Mouse (Mus musculus): Measurements from ENCODE around the gene Trpm7. TPM values are rescaled to one million over a fixed set of nuclear protein-coding genes. Genes with fewer than 3 reads are reported as not detected.
"Not testable (repeated sequence)": the region's sequence is repeated elsewhere in the genome, so short reads cannot be mapped to it uniquely, and the experiment has no call there.

Trpm7 gene
- 39.7 and 40.7 TPM in 2 replicates for polyA plus RNA-seq (2016; fragmentation: Nextera tagmentation; extraction: Ambion mirVana)

GRCm38 (mm10) chr2:126875871-126876796 lies at the start of gene Trpm7:
Trpm7 (minus strand) TSS chr2:126876230.
- DNase-seq (ENCODE audit: low spot score), result peak; percentile 91
- peak within 1 kb of the TSS; percentile 95 for H3K27ac ChIP-seq (replicated peaks)
- under 1% methylated on average over 81 of the region's 81 CpGs for WGBS
- no peaks in the 10 kb centered on the region for H3K9me3 ChIP-seq (replicated peaks)
- H3K27me3 ChIP-seq (ENCODE audit: low read depth, poor library complexity, severe bottlenecking), result no peaks in the 10 kb centered on the region
- peak within 1 kb of the TSS; percentile 95 for H3K4me3 ChIP-seq
- H3K36me3 ChIP-seq, result no peaks in the 10 kb centered on the region
- H3K4me1 ChIP-seq, result peaks cover 22% of the 10 kb centered on the region

DNA sequence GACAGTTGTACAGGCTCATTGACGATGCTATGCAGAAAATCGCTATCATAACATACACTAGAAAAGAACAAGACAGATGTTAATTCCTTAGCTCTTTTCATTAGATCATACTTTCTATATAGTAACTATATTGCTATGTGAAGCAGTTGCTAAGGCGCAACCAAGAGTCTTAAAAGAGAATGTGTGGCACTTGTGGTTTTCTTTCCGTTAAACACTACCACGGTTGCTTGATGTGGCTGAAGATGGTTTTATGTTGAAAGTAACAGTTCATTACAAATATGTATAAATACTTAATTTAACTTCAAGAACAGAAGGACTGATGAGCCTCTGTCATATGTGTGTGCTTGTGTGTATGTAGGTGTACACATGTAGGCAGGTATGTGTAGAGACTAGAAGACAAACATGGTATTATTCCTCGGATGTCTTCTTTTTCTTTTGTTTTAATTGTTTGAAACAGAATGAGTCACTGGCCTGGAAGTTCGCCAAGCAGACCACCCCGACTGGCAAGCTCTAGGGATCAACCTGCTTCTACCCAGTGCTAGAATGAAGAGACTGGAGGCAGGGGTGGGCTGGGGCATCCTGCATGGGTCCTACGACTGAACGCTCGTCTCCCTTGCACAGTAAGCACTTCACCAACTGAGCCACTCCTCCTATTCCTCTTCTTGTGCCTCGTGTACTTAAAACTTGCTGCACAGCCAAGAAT lies 44.5 kb upstream of the Trpm7 start:
- no peak overlapping the region for H3K4me3 ChIP-seq
- WGBS, result 94% methylated on average over 12 of the region's 12 CpGs
- H3K27me3 ChIP-seq (ENCODE audit: low read depth, poor library complexity, severe bottlenecking), result no peaks in the 10 kb centered on the region
- H3K4me1 ChIP-seq, result no peaks in the 10 kb centered on the region
- H3K27ac ChIP-seq (replicated peaks), result no peak overlapping the region
- H3K9me3 ChIP-seq (replicated peaks), result no peaks in the 10 kb centered on the region
- no peak for DNase-seq (ENCODE audit: low spot score)
- peaks cover 68% of the 10 kb centered on the region for H3K36me3 ChIP-seq

- no peaks in the 10 kb centered on the region for H3K4me1 ChIP-seq
- no peak overlapping the region for H3K4me3 ChIP-seq
- peaks cover 43% of the 10 kb centered on the region for H3K36me3 ChIP-seq
- DNase-seq (ENCODE audit: low spot score), result no peak
- H3K9me3 ChIP-seq (replicated peaks), result no peaks in the 10 kb centered on the region
- WGBS, result 72% methylated on average over 1 of the region's 1 CpGs
- H3K27me3 ChIP-seq (ENCODE audit: low read depth, poor library complexity, severe bottlenecking), result no peaks in the 10 kb centered on the region
- no peak overlapping the region for H3K27ac ChIP-seq (replicated peaks)
Measured at GRCm38 (mm10) chr2:126916236-126916635, 40.2 kb upstream of the Trpm7 start.

DNA sequence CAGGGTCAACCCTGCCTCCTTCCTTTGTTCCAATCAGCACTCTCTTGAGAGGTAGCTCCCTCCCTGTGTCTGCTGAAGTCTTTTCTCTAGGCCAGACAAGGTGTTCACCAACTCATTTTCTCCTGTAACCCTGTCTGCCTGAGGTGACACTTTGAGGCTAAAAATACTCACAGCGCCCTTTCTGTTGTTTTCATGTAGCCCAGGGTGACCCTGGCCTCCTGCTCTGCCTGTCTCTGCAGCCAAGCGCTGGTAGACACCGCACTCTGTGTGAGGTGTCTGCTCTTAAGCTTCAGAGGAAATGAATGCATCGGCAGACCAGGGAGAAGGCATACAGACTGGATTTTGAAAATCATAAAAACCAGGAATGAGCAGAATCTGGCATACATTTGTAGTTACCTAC lies 38.1 kb upstream of the Trpm7 start:
- no peaks in the 10 kb centered on the region for H3K9me3 ChIP-seq (replicated peaks)
- 54% methylated on average over 4 of the region's 4 CpGs for WGBS
- no peaks in the 10 kb centered on the region for H3K27me3 ChIP-seq (ENCODE audit: low read depth, poor library complexity, severe bottlenecking)
- no peak overlapping the region for H3K4me3 ChIP-seq
- no peak overlapping the region for H3K27ac ChIP-seq (replicated peaks)
- no peak for DNase-seq (ENCODE audit: low spot score)
- H3K4me1 ChIP-seq, result no peaks in the 10 kb centered on the region
- H3K36me3 ChIP-seq, result peaks cover 25% of the 10 kb centered on the region

GRCm38 (mm10) chr2:126904162-126904561 lies 28.1 kb upstream of the Trpm7 start:
- Histone ChIP-seq H3K4me3 (no peak overlapping the region), H3K36me3 (peaks cover 44% of the 10 kb centered on the region), H3K9me3 (replicated peaks) (no peaks in the 10 kb centered on the region), H3K27me3 (ENCODE audit: low read depth, poor library complexity, severe bottlenecking) (no peaks in the 10 kb centered on the region), H3K27ac (replicated peaks) (no peak overlapping the region), H3K4me1 (no peaks in the 10 kb centered on the region)
- WGBS, result 85% methylated on average over 3 of the region's 3 CpGs
- no peak for DNase-seq (ENCODE audit: low spot score)

- Histone ChIP-seq H3K9me3 (replicated peaks) (no peaks in the 10 kb centered on the region), H3K4me3 (no peak overlapping the region), H3K27ac (replicated peaks) (no peak overlapping the region), H3K27me3 (ENCODE audit: low read depth, poor library complexity, severe bottlenecking) (no peaks in the 10 kb centered on the region), H3K36me3 (peaks cover 44% of the 10 kb centered on the region), H3K4me1 (no peaks in the 10 kb centered on the region)
- WGBS, result 91% methylated on average over 9 of the region's 9 CpGs
- DNase-seq (ENCODE audit: low spot score), result no peak
Measured at GRCm38 (mm10) chr2:126897511-126897910, 21.5 kb upstream of the Trpm7 start.

- 92% methylated on average over 6 of the region's 6 CpGs for WGBS
- Histone ChIP-seq H3K4me3 (no peak overlapping the region), H3K27ac (replicated peaks) (no peak overlapping the region), H3K9me3 (replicated peaks) (no peaks in the 10 kb centered on the region), H3K36me3 (peaks cover 41% of the 10 kb centered on the region), H3K27me3 (ENCODE audit: low read depth, poor library complexity, severe bottlenecking) (no peaks in the 10 kb centered on the region), H3K4me1 (no peaks in the 10 kb centered on the region)
- DNase-seq (ENCODE audit: low spot score), result no peak
Measured at GRCm38 (mm10) chr2:126896941-126897340, 20.9 kb upstream of the Trpm7 start.

DNA sequence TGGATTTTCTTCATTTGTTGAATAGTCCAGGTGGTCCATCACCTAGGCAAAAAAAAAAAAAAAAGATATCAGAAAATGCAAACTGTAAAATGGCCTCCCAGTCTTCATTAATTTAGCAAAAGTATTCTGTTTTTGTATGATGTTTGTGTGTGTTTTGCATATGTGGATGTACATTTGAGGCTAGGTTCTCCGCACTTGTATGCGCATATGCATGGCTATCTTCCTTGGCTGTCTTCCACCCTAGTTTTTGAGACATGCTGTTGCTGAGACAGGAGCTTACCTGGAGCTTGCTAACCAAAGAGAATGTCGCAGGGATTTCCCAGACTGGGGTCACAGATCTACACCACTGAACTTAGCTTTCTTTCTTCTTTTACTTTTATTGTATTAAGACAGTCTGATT lies 18.2 kb upstream of the Trpm7 start:
- 94% methylated on average over 3 of the region's 3 CpGs for WGBS
- Histone ChIP-seq H3K9me3 (replicated peaks) (no peaks in the 10 kb centered on the region), H3K27me3 (ENCODE audit: low read depth, poor library complexity, severe bottlenecking) (no peaks in the 10 kb centered on the region), H3K36me3 (peaks cover 18% of the 10 kb centered on the region), H3K4me3 (no peak overlapping the region), H3K4me1 (no peaks in the 10 kb centered on the region), H3K27ac (replicated peaks) (no peak overlapping the region)
- DNase-seq (ENCODE audit: low spot score), result no peak

GRCm38 (mm10) chr2:126892316-126892715 lies 16.3 kb upstream of the Trpm7 start:
- H3K27ac ChIP-seq (replicated peaks), result no peak overlapping the region
- H3K27me3 ChIP-seq (ENCODE audit: low read depth, poor library complexity, severe bottlenecking), result no peaks in the 10 kb centered on the region
- 94% methylated on average over 7 of the region's 7 CpGs for WGBS
- DNase-seq (ENCODE audit: low spot score), result no peak
- H3K4me3 ChIP-seq, result no peak overlapping the region
- H3K9me3 ChIP-seq (replicated peaks), result no peaks in the 10 kb centered on the region
- no peaks in the 10 kb centered on the region for H3K4me1 ChIP-seq
- peaks cover 9% of the 10 kb centered on the region for H3K36me3 ChIP-seq

DNA sequence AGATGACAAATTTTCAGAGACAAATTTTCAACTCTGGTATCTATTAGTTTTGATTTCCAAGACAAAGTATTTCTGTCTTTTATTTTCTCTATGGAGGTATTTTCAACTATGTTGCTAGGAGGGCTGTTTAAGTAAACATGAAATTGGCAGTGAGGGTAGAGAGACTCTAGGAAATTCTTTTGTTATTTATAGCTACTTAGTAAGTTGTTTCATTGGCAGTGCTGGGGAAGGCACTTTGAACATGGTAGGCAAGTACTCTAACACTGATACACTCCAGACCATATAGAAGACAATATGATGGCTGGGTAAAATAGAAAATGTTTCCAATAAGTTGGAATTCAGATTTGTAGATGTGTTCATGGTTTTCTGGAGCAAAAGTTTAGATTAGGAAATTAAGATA lies 15.7 kb upstream of the Trpm7 start:
- Histone ChIP-seq H3K4me3 (no peak overlapping the region), H3K27ac (replicated peaks) (no peak overlapping the region), H3K4me1 (no peaks in the 10 kb centered on the region), H3K36me3 (peaks cover 9% of the 10 kb centered on the region), H3K27me3 (ENCODE audit: low read depth, poor library complexity, severe bottlenecking) (no peaks in the 10 kb centered on the region), H3K9me3 (replicated peaks) (no peaks in the 10 kb centered on the region)
- DNase-seq (ENCODE audit: low spot score), result no peak

GRCm38 (mm10) chr2:126887141-126887540 lies 11.1 kb upstream of the Trpm7 start:
- H3K9me3 ChIP-seq (replicated peaks), result no peaks in the 10 kb centered on the region
- 69% methylated on average over 3 of the region's 3 CpGs for WGBS
- no peaks in the 10 kb centered on the region for H3K4me1 ChIP-seq

GRCm38 (mm10) chr2:126885871-126886270 lies 9.8 kb upstream of the Trpm7 start:
- no peak for DNase-seq (ENCODE audit: low spot score)
- Histone ChIP-seq H3K27me3 (ENCODE audit: low read depth, poor library complexity, severe bottlenecking) (no peaks in the 10 kb centered on the region), H3K9me3 (replicated peaks) (no peaks in the 10 kb centered on the region), H3K4me1 (no peaks in the 10 kb centered on the region), H3K36me3 (no peaks in the 10 kb centered on the region), H3K27ac (replicated peaks) (no peak overlapping the region), H3K4me3 (no peak overlapping the region)
- WGBS, result 86% methylated on average over 2 of the region's 2 CpGs

More at GRCm38 (mm10) chr2:126887141-126887540, 11.1 kb upstream of the Trpm7 start:
- no peaks in the 10 kb centered on the region for H3K36me3 ChIP-seq
- H3K4me3 ChIP-seq, result no peak overlapping the region
- no peak overlapping the region for H3K27ac ChIP-seq (replicated peaks)
- no peaks in the 10 kb centered on the region for H3K27me3 ChIP-seq (ENCODE audit: low read depth, poor library complexity, severe bottlenecking)
- DNase-seq (ENCODE audit: low spot score), result no peak

DNA sequence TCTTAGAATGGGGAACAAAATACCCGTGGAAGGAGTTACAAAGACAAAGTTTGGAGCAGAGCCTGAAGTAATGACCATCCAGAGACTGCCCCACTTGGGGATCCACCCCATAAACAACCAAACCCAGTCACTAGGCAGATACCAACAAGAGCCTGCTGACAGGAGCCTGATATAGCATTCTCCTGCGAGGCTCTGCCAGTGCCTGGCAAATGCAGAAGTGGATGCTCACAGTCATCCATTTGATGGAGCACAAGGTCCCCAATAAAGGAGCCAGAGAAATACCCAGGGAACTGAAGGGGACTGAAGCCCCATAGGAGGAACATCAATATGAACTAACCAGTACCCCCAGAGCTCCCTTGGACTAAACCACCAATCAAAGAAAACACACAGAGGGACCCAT lies 6.7 kb upstream of the Trpm7 start:
- 56% methylated on average over 2 of the region's 2 CpGs for WGBS
- not testable (repeated sequence) for H3K27ac ChIP-seq (replicated peaks); H3K4me1 ChIP-seq; H3K36me3 ChIP-seq; H3K4me3 ChIP-seq; DNase-seq (ENCODE audit: low spot score); H3K27me3 ChIP-seq (ENCODE audit: low read depth, poor library complexity, severe bottlenecking); H3K9me3 ChIP-seq (replicated peaks)
